Comparison of ENCODE assay signal across 26 mouse cellular contexts in the genomic region with DNA sequence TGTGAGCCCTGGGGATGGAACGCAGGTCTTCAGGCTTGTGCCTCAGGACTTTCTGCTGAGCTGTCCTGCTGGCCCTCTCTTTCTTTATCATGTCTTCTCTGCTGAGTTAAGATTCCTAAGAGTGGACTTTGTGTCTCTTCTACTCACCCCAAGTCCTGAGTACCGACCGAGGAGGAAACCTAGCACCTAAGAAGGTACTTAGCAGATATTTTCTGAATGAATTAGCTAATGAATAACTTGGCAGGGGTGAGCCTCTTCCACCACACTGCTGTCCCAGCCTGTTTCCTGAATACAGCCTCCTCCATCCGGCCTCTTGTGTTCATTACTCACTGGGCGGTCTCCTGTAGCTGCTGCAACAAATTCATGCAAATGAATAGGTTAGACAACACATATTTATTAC. TPM values are rescaled to one million over a fixed set of nuclear protein-coding genes. Genes with fewer than 3 reads are reported as not detected.
DNase-seq lines count a peak whose midpoint lies in the region; ATAC-seq and TF ChIP-seq lines count a peak whose summit lies in the region.
"Had no signal": no experiment of that assay in that cellular context is flagged by ENCODE, and none has a peak within 500 bp of the region (broad histone marks: within the 10 kb centered on the region; RNA-seq: fewer than 3 reads in every experiment).

No protein-coding gene starts in this region.

- H3K4me2 ChIP-seq in intestine, postnatal 0 days (replicated peaks; ENCODE audit: low read depth): no peak overlapping the region
- H3K4me2 ChIP-seq: embryonic facial prominence, embryonic 12.5 days; forebrain, embryonic 12.5 days; heart, embryonic 11.5 days; heart, embryonic 15.5 days; hindbrain, embryonic 14.5 days had no signal

- whole genome bisulfite sequencing in intestine, postnatal 0 days: 25% methylated on average over 5 of the region's 5 CpGs
- WGBS in small intestine, adult 2 months: 11% methylated on average over 5 of the region's 5 CpGs
- 40% methylated on average over 5 of the region's 5 CpGs for WGBS in heart, adult 2 months

- no peaks in the 10 kb centered on the region for H3K79me2 ChIP-seq in heart, adult 2 months (replicated peaks; ENCODE audit: control insufficient read depth, insufficient read depth, low read length)

- H3K4me3 ChIP-seq in intestine, postnatal 0 days (ENCODE audit: low read depth, low read length): no peak overlapping the region
- no peak overlapping the region for H3K4me3 ChIP-seq in small intestine, adult 2 months (ENCODE audit: low read depth, low read length)
- H3K4me3 ChIP-seq in heart, adult 2 months: no peak overlapping the region
- H3K4me3 ChIP-seq: embryonic facial prominence, embryonic 12.5 days; forebrain, embryonic 12.5 days; heart, embryonic 15.5 days had no signal

- H3K27me3 ChIP-seq in intestine, postnatal 0 days (replicated peaks; ENCODE audit: control insufficient read depth, insufficient read depth, low read length): no peaks in the 10 kb centered on the region
- H3K27me3 ChIP-seq in small intestine, adult 2 months (ENCODE audit: control insufficient read depth, insufficient read depth, low read length): no peaks in the 10 kb centered on the region
- no peaks in the 10 kb centered on the region for H3K27me3 ChIP-seq in heart, adult 2 months (ENCODE audit: control insufficient read depth, insufficient read depth, low read length)
- H3K27me3 ChIP-seq: embryonic facial prominence, embryonic 12.5 days; forebrain, embryonic 12.5 days; heart, embryonic 15.5 days had no signal

- no peak for TF ChIP-seq EP300 in heart, adult 2 months (IDR thresholded peaks at IDR 0.05; ENCODE audit: insufficient read depth, low read depth, low read length)

- ATAC-seq in intestine, postnatal 0 days: peak; percentile 80
- ATAC-seq: forebrain, embryonic 16.5 days had no signal

- TF ChIP-seq CTCF in intestine, postnatal 0 days (IDR thresholded peaks at IDR 0.05; ENCODE audit: low read depth): no peak
- TF ChIP-seq CTCF in small intestine, adult 2 months (IDR thresholded peaks at IDR 0.05; ENCODE audit: extremely low read depth, insufficient read length, insufficient replicate concordance, low read depth, low read length): no peak
- TF ChIP-seq CTCF in heart, adult 2 months (IDR thresholded peaks at IDR 0.05): no peak

- intact Hi-C loops in heart, adult 2 months (cut with DNase I): no loop called here

- H3K9me3 ChIP-seq in intestine, postnatal 0 days (ENCODE audit: control insufficient read depth): no peaks in the 10 kb centered on the region
- H3K9me3 ChIP-seq: embryonic facial prominence, embryonic 12.5 days; forebrain, embryonic 12.5 days; heart, embryonic 15.5 days had no signal

- TF ChIP-seq POLR2A in small intestine, adult 2 months (IDR thresholded peaks at IDR 0.05; ENCODE audit: low read depth, low read length): no peak
- TF ChIP-seq POLR2A in heart, adult 2 months (IDR thresholded peaks at IDR 0.05; ENCODE audit: insufficient read depth, low read depth, low read length): no peak

- DNase-seq in kidney, adult 9 months: peak; percentile 80
- DNase-seq in kidney, postnatal 4 days: no peak
- peak; percentile 19 for DNase-seq in kidney, postnatal 10 days
- no peak for DNase-seq in urinary bladder, adult 18-20 months (ENCODE audit: low spot score in 2 of 2)
- DNase-seq in ovary, adult 18-20 months (ENCODE audit: low spot score): no peak
- DNase-seq in heart, adult 2 months: no peak
- DNase-seq: adrenal gland, adult 2 months; adrenal gland, postnatal 36 days; cerebellum, adult 2 months; cerebellum, postnatal 10 days; embryo, embryonic 11 days; gastrocnemius, postnatal 10 days; heart, adult 18-20 months; heart, postnatal 14 days had no signal

- no peak overlapping the region for H3K27ac ChIP-seq in intestine, postnatal 0 days (ENCODE audit: low read depth, low read length)
- H3K27ac ChIP-seq in small intestine, adult 2 months (ENCODE audit: insufficient read depth, low read depth, low read length): peak overlapping the region; percentile 67; the same call in 1 of the 2 replicates
- H3K27ac ChIP-seq in heart, adult 2 months: no peak overlapping the region
- H3K27ac ChIP-seq: embryonic facial prominence, embryonic 12.5 days; forebrain, embryonic 12.5 days; heart, embryonic 15.5 days; hindbrain, embryonic 14.5 days had no signal

- no peak overlapping the region for H3K9ac ChIP-seq in intestine, postnatal 0 days (ENCODE audit: low read depth, low read length)
- no peak overlapping the region for H3K9ac ChIP-seq in heart, adult 2 months (ENCODE audit: low read depth, low read length)
- H3K9ac ChIP-seq: embryonic facial prominence, embryonic 12.5 days; forebrain, embryonic 12.5 days; heart, embryonic 15.5 days; hindbrain, embryonic 14.5 days had no signal

- H3K4me1 ChIP-seq in intestine, postnatal 0 days (replicated peaks; ENCODE audit: control insufficient read depth, insufficient read depth, low read length): peaks cover 8% of the 10 kb centered on the region; the same call in 1 of the 2 replicates
- peaks cover 46% of the 10 kb centered on the region for H3K4me1 ChIP-seq in small intestine, adult 2 months (ENCODE audit: control insufficient read depth, insufficient read depth, insufficient read length, low read length)
- no peaks in the 10 kb centered on the region for H3K4me1 ChIP-seq in heart, adult 2 months (ENCODE audit: control insufficient read depth, insufficient read depth, low read length)
- H3K4me1 ChIP-seq: embryonic facial prominence, embryonic 12.5 days; heart, embryonic 15.5 days had no signal

- no peaks in the 10 kb centered on the region for H3K36me3 ChIP-seq in intestine, postnatal 0 days (ENCODE audit: control insufficient read depth, insufficient read depth)
- H3K36me3 ChIP-seq in small intestine, adult 2 months (ENCODE audit: control insufficient read depth, insufficient read depth, low read length): no peaks in the 10 kb centered on the region
- H3K36me3 ChIP-seq in heart, adult 2 months (ENCODE audit: control insufficient read depth, insufficient read depth, low read length): no peaks in the 10 kb centered on the region
- H3K36me3 ChIP-seq: embryonic facial prominence, embryonic 12.5 days; forebrain, embryonic 12.5 days; heart, embryonic 15.5 days had no signal

RNA-seq across cellular contexts. Expression of gene Sdr9c7, which starts 1.5 kb away (rescaled TPM):
- polyA plus RNA-seq in intestine, postnatal 0 days (2015; fragmentation: Nextera tagmentation; extraction: Ambion mirVana): 0.09 TPM in 1 of 2 replicates, not detected in the other
- polyA plus RNA-seq in small intestine, adult 2 months (2012; rRNA removed): 0.70 TPM in 1 of 2 replicates, not detected in the other
- total RNA-seq in heart, adult 2 months (2021): not detected
- not detected in 2 replicates for polyA plus RNA-seq in heart, adult 2 months (2012; rRNA removed)
- total RNA-seq: gastrocnemius, postnatal 10 days; gastrocnemius, postnatal 4 days; heart, adult 18-20 months; hematopoietic stem cell, adult 5-6 weeks had no signal
- polyA plus RNA-seq: embryonic facial prominence, embryonic 12.5 days; forebrain, embryonic 12.5 days; forebrain, embryonic 16.5 days; heart, embryonic 11.5 days; heart, embryonic 15.5 days; hindbrain, embryonic 14.5 days had no signal

RNA-seq across cellular contexts. Expression of gene Rdh7, which starts 11.2 kb away (rescaled TPM):
- polyA plus RNA-seq in intestine, postnatal 0 days (2015; fragmentation: Nextera tagmentation; extraction: Ambion mirVana): 1.1 and 1.2 TPM in 2 replicates
- polyA plus RNA-seq in small intestine, adult 2 months (2012; rRNA removed): 30.9 and 73.0 TPM in 2 replicates
- total RNA-seq in heart, adult 2 months (2021): not detected
- 0.35 TPM in 1 of 2 replicates, not detected in the other for polyA plus RNA-seq in heart, adult 2 months (2012; rRNA removed)
- total RNA-seq: ES-E14; heart, adult 18-20 months; heart, postnatal 14 days; hematopoietic stem cell, adult 5-6 weeks had no signal
- polyA plus RNA-seq: cerebellum, adult 2 months; embryonic facial prominence, embryonic 12.5 days; forebrain, embryonic 12.5 days; forebrain, embryonic 16.5 days; frontal cortex, adult 2 months; heart, embryonic 11.5 days; heart, embryonic 15.5 days; hindbrain, embryonic 14.5 days had no signal

RNA-seq across cellular contexts. Expression of gene Rdh16f2, which starts 33.5 kb away (rescaled TPM):
- 0.24 and 0.39 TPM in 2 replicates for polyA plus RNA-seq in intestine, postnatal 0 days (2015; fragmentation: Nextera tagmentation; extraction: Ambion mirVana)
- 2.1 and 3.6 TPM in 2 replicates for polyA plus RNA-seq in small intestine, adult 2 months (2012; rRNA removed)
- total RNA-seq in heart, adult 2 months (2021): not detected
- not detected in 2 replicates for polyA plus RNA-seq in heart, adult 2 months (2012; rRNA removed)
- total RNA-seq: adrenal gland, postnatal 36 days; ES-E14; gastrocnemius, postnatal 10 days; gastrocnemius, postnatal 4 days; heart, adult 18-20 months; heart, postnatal 14 days; hematopoietic stem cell, adult 5-6 weeks had no signal
- polyA plus RNA-seq: adrenal gland, adult 2 months; cerebellum, adult 2 months; embryonic facial prominence, embryonic 12.5 days; forebrain, embryonic 12.5 days; forebrain, embryonic 16.5 days; frontal cortex, adult 2 months; heart, embryonic 11.5 days; heart, embryonic 15.5 days; hindbrain, embryonic 14.5 days had no signal

RNA-seq across cellular contexts. Expression of gene Rdh19, which starts 50.1 kb away (rescaled TPM):
- not detected in 2 replicates for polyA plus RNA-seq in intestine, postnatal 0 days (2015; fragmentation: Nextera tagmentation; extraction: Ambion mirVana)
- polyA plus RNA-seq in small intestine, adult 2 months (2012; rRNA removed): not detected in 2 replicates
- total RNA-seq in heart, adult 2 months (2021): not detected
- not detected in 2 replicates for polyA plus RNA-seq in heart, adult 2 months (2012; rRNA removed)
- total RNA-seq: adrenal gland, adult 2 months; ES-E14; gastrocnemius, postnatal 10 days; gastrocnemius, postnatal 4 days; heart, adult 18-20 months; heart, postnatal 14 days; hematopoietic stem cell, adult 5-6 weeks had no signal
- polyA plus RNA-seq: adrenal gland, adult 2 months; cerebellum, adult 2 months; embryonic facial prominence, embryonic 12.5 days; forebrain, embryonic 12.5 days; forebrain, embryonic 16.5 days; frontal cortex, adult 2 months; heart, embryonic 11.5 days; heart, embryonic 15.5 days; hindbrain, embryonic 14.5 days had no signal

Comparison
In these comparisons a context has a peak if more than half of its experiments do, and no peak if none do; other contexts are left out.
1. DNase-seq: peak in kidney, adult 9 months (single experiment) and kidney, postnatal 10 days (single experiment); none in kidney, postnatal 4 days (0 of 2), urinary bladder, adult 18-20 months (0 of 2), ovary, adult 18-20 months (single experiment) and heart, adult 2 months (0 of 2).
2. RNA of gene Rdh7, which starts 11.2 kb away (polyA plus RNA-seq): 30.9 to 73.0 TPM in small intestine, adult 2 months; 1.1 to 1.2 TPM in intestine, postnatal 0 days and 0.35 TPM in heart, adult 2 months; every median in the first group is over 10 times any median in the second.